Mouse (Mus musculus) testis, adult 2 months (tissue): ENCODE results near the gene Phospho1.

Source experiments
- CTCF ChIP-seq: fragments of 200-500 bp; IDR thresholded peaks from 2 replicates; pipeline ENCODE4 v1.5.1; 2012; ENCODE audit warnings: low read depth, mild to moderate bottlenecking, inconsistent platforms, low read length, moderate library complexity; ENCODE audit not compliant: control insufficient read depth, insufficient read depth, insufficient replicate concordance
- POLR2A ChIP-seq: fragments of 200-500 bp; IDR thresholded peaks from 2 replicates; pipeline ENCODE4 v1.6.1; 2012; ENCODE audit warnings: low read depth, mild to moderate bottlenecking, inconsistent platforms, low read length, moderate library complexity; ENCODE audit not compliant: control insufficient read depth

GRCm38 (mm10) chr11:95875804-95876203 is 51.5 kb downstream of the Phospho1 start:
- peak; percentile 48; the same call in 1 of the 2 replicates for TF ChIP-seq POLR2A
- no peak for TF ChIP-seq CTCF
